ENCODE assay signal across 23 mouse cellular contexts in the genomic region with DNA sequence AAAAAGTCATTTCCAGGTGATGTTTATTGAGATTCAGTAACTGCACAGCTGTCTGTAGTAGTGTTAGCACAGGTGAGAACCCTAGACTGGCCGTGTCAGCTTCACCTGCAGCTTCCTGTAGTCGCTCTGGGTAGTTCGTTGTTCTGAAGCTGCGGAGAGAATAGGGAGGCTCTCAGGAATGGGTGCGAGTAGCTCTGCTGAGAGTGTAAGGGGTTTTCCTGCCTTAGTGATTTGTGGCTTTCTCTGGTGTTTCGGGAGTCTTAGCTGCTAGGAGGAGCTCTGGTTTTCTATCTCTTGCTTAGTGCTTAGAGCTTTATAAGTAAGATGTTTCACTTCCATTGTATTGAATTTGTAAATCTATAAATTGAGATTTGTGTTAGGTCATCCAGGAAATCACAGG.
"Had no signal": no experiment of that assay in that cellular context is flagged by ENCODE, and none has a peak within 500 bp of the region (broad histone marks: within the 10 kb centered on the region; RNA-seq: fewer than 3 reads in every experiment).

No protein-coding gene starts in this region.

- DNase-seq: heart, postnatal 36 days; kidney, adult 11 months; kidney, adult 18-20 months; kidney, adult 2 months; kidney, adult 8-10 months; kidney, adult 9 months; kidney, postnatal 14 days; kidney, postnatal 25 days had no signal

- H3K9ac ChIP-seq: heart, embryonic 12.5 days; heart, embryonic 13.5 days; heart, embryonic 15.5 days; hindbrain, embryonic 12.5 days; hindbrain, embryonic 13.5 days; hindbrain, embryonic 14.5 days; hindbrain, embryonic 15.5 days; intestine, embryonic 15.5 days; kidney, embryonic 15.5 days had no signal

- H3K27me3 ChIP-seq: heart, embryonic 12.5 days; heart, embryonic 13.5 days; heart, embryonic 15.5 days; hindbrain, embryonic 12.5 days; hindbrain, embryonic 13.5 days; hindbrain, embryonic 15.5 days; intestine, embryonic 15.5 days; kidney, embryonic 15.5 days had no signal

- H3K4me3 ChIP-seq: heart, embryonic 10.5 days; heart, embryonic 12.5 days; heart, embryonic 13.5 days; heart, embryonic 15.5 days; hindbrain, embryonic 10.5 days; hindbrain, embryonic 12.5 days; hindbrain, embryonic 13.5 days; hindbrain, embryonic 15.5 days; intestine, embryonic 15.5 days; kidney, embryonic 15.5 days; left cerebral cortex, adult 2 months had no signal

- H3K9me3 ChIP-seq: heart, embryonic 10.5 days; heart, embryonic 12.5 days; heart, embryonic 13.5 days; heart, embryonic 15.5 days; hindbrain, embryonic 10.5 days; hindbrain, embryonic 12.5 days; hindbrain, embryonic 13.5 days; hindbrain, embryonic 15.5 days; intestine, embryonic 15.5 days; kidney, embryonic 15.5 days had no signal

- H3K4me2 ChIP-seq: heart, embryonic 11.5 days; heart, embryonic 12.5 days; heart, embryonic 13.5 days; heart, embryonic 15.5 days; hindbrain, embryonic 12.5 days; hindbrain, embryonic 13.5 days; hindbrain, embryonic 14.5 days; hindbrain, embryonic 15.5 days; intestine, embryonic 15.5 days; kidney, embryonic 15.5 days had no signal

- H3K27ac ChIP-seq: heart, embryonic 10.5 days; heart, embryonic 13.5 days; heart, embryonic 15.5 days; hindbrain, embryonic 10.5 days; hindbrain, embryonic 12.5 days; hindbrain, embryonic 13.5 days; hindbrain, embryonic 14.5 days; hindbrain, embryonic 15.5 days; hindbrain, postnatal 0 days; intestine, embryonic 15.5 days; kidney, embryonic 15.5 days; kidney, postnatal 0 days; left cerebral cortex, adult 2 months had no signal

- H3K4me1 ChIP-seq: heart, embryonic 10.5 days; hindbrain, embryonic 10.5 days; hindbrain, embryonic 12.5 days; hindbrain, embryonic 13.5 days; hindbrain, embryonic 15.5 days; intestine, embryonic 15.5 days; kidney, embryonic 15.5 days had no signal
